In the genomic region with DNA sequence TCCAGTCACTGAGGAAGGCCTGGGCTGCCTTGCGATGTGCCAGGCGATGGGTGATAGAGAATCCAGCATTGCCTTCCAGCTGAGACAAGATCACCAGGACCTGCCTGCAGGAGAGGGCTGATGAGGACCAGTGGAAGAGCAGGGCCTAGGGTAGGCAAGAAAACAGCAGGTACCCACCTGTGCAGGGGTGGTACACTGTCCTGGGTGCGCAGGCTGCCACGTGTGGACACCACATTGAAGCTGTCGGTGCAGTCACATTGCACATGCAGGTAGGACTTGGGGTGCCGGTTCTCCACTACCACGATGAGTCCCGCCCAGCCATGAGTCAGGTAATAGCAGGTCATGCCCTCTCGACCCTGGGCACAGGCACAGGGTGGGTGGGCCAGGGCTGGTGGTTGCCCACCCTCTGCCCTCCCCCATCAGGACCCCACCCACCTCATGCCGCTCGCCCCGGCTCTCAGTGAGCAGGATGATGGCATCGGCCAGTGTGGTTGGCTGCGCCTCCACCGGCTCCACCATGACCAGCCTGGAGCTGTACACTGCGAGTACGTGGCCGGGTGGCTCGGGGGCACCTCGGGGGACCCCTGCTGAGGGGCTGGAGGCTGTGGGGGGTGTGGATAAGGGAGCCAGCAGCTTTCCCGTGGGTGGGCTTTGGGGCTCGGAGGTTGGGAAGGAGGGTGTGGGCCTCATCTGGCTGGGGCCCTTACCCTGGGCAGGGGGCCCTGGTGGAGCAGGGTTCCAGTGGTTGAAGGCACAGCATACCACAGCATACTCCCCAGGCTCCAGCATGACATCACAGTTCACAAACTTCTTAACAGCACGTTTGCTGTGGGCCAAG, we compare ENCODE assay signal across 34 mouse cellular contexts. TPM values are rescaled to one million over a fixed set of nuclear protein-coding genes. Genes with fewer than 3 reads are reported as not detected.
A peak's percentile ranks its signal among the peaks of the same experiment; 100 is the strongest.
DNase-seq lines count a peak whose midpoint lies in the region; ATAC-seq lines count a peak whose summit lies in the region.
"Had no signal": no experiment of that assay in that cellular context is flagged by ENCODE, and none has a peak within 500 bp of the region (broad histone marks: within the 10 kb centered on the region; RNA-seq: fewer than 3 reads in every experiment).

No protein-coding gene starts in this region.

- H3K27ac ChIP-seq in heart, embryonic 14.5 days (replicated peaks in 1 of 2; ENCODE audit: control insufficient read depth in 1 of 2, insufficient read depth in 1 of 2, low read depth in 2 of 2, low read length in 2 of 2): no peak overlapping the region
- no peak overlapping the region for H3K27ac ChIP-seq in midbrain, embryonic 11.5 days (ENCODE audit: low read depth, low read length)
- H3K27ac ChIP-seq in midbrain, embryonic 15.5 days: no peak overlapping the region
- H3K27ac ChIP-seq: embryonic facial prominence, embryonic 10.5 days; embryonic facial prominence, embryonic 15.5 days; forebrain, embryonic 13.5 days; heart, embryonic 13.5 days; hindbrain, embryonic 13.5 days; limb, embryonic 10.5 days; limb, embryonic 15.5 days; lung, embryonic 15.5 days; neural tube, embryonic 15.5 days had no signal

- no peaks in the 10 kb centered on the region for H3K9me3 ChIP-seq in heart, embryonic 14.5 days (ENCODE audit: control insufficient read depth, low read length)
- no peaks in the 10 kb centered on the region for H3K9me3 ChIP-seq in midbrain, embryonic 11.5 days (ENCODE audit: control insufficient read depth, low read length)
- H3K9me3 ChIP-seq in midbrain, embryonic 15.5 days: no peaks in the 10 kb centered on the region
- H3K9me3 ChIP-seq: embryonic facial prominence, embryonic 10.5 days; embryonic facial prominence, embryonic 15.5 days; forebrain, embryonic 13.5 days; heart, embryonic 13.5 days; hindbrain, embryonic 13.5 days; limb, embryonic 10.5 days; limb, embryonic 15.5 days; lung, embryonic 15.5 days; neural tube, embryonic 15.5 days had no signal

- H3K4me1 ChIP-seq in heart, embryonic 14.5 days (ENCODE audit: control insufficient read depth in 2 of 2, insufficient read depth in 2 of 2, low read length in 2 of 2): no peaks in the 10 kb centered on the region
- H3K4me1 ChIP-seq in midbrain, embryonic 11.5 days (ENCODE audit: control insufficient read depth, insufficient read depth, low read length): no peaks in the 10 kb centered on the region
- H3K4me1 ChIP-seq in midbrain, embryonic 15.5 days: no peaks in the 10 kb centered on the region
- H3K4me1 ChIP-seq: embryonic facial prominence, embryonic 15.5 days; forebrain, embryonic 13.5 days; heart, embryonic 13.5 days; lung, embryonic 15.5 days; neural tube, embryonic 15.5 days had no signal

- H3K4me2 ChIP-seq in heart, embryonic 14.5 days (ENCODE audit: low read length): no peak overlapping the region
- H3K4me2 ChIP-seq in midbrain, embryonic 11.5 days: no peak overlapping the region
- no peak overlapping the region for H3K4me2 ChIP-seq in midbrain, embryonic 15.5 days
- H3K4me2 ChIP-seq: embryonic facial prominence, embryonic 15.5 days; forebrain, embryonic 13.5 days; heart, embryonic 13.5 days; hindbrain, embryonic 13.5 days; limb, embryonic 15.5 days; lung, embryonic 15.5 days; neural tube, embryonic 15.5 days had no signal

- H3K36me3 ChIP-seq in heart, embryonic 14.5 days (ENCODE audit: control insufficient read depth, insufficient read depth, low read length): peaks cover 67% of the 10 kb centered on the region
- H3K36me3 ChIP-seq in midbrain, embryonic 11.5 days (ENCODE audit: control insufficient read depth, insufficient read depth, low read length): no peaks in the 10 kb centered on the region; the same call in 1 of the 2 replicates
- peaks cover 11% of the 10 kb centered on the region; the same call in 1 of the 2 replicates for H3K36me3 ChIP-seq in midbrain, embryonic 15.5 days (replicated peaks)

- 91% methylated on average over 23 of the region's 23 CpGs for WGBS in heart, embryonic 14.5 days
- WGBS in midbrain, embryonic 11.5 days: 91% methylated on average over 23 of the region's 23 CpGs
- WGBS in midbrain, embryonic 15.5 days: 93% methylated on average over 23 of the region's 23 CpGs

- H3K9ac ChIP-seq in heart, embryonic 14.5 days (ENCODE audit: low read length): no peak overlapping the region
- no peak overlapping the region for H3K9ac ChIP-seq in midbrain, embryonic 11.5 days (ENCODE audit: low read length)
- no peak overlapping the region for H3K9ac ChIP-seq in midbrain, embryonic 15.5 days
- H3K9ac ChIP-seq: embryonic facial prominence, embryonic 15.5 days; forebrain, embryonic 13.5 days; heart, embryonic 13.5 days; limb, embryonic 15.5 days; lung, embryonic 15.5 days; neural tube, embryonic 15.5 days had no signal

- intact Hi-C loops in heart, postnatal 10 days (cut with DNase I): no loop called here

- no peak overlapping the region for H3K4me3 ChIP-seq in heart, embryonic 14.5 days (ENCODE audit: control insufficient read depth in 1 of 2, insufficient read depth in 1 of 2, low read depth in 1 of 2, low read length in 2 of 2)
- H3K4me3 ChIP-seq in midbrain, embryonic 11.5 days (ENCODE audit: low read depth, low read length): no peak overlapping the region
- H3K4me3 ChIP-seq in midbrain, embryonic 15.5 days: no peak overlapping the region
- H3K4me3 ChIP-seq: embryonic facial prominence, embryonic 10.5 days; embryonic facial prominence, embryonic 15.5 days; forebrain, embryonic 13.5 days; heart, embryonic 13.5 days; hindbrain, embryonic 13.5 days; limb, embryonic 10.5 days; limb, embryonic 15.5 days; lung, embryonic 15.5 days; neural tube, embryonic 15.5 days had no signal

- peak; percentile 8; the same call in 1 of the 2 replicates for ATAC-seq in heart, embryonic 14.5 days (ENCODE audit: insufficient number of reproducible peaks, insufficient read depth, low FRiP score, low read depth)
- ATAC-seq in midbrain, embryonic 11.5 days (ENCODE audit: low FRiP score): no peak
- no peak for ATAC-seq in midbrain, embryonic 15.5 days (replicated peaks)
- ATAC-seq in erythroblast, adult 5-6 weeks (replicated peaks; ENCODE audit: low FRiP score, poor library complexity, severe bottlenecking): no peak
- ATAC-seq: forebrain, embryonic 13.5 days; intestine, embryonic 16.5 days; Patski had no signal

- DNase-seq in cerebellum, adult 11-12 months: peak; percentile 71
- no peak for DNase-seq in cerebellum, adult 8-10 months
- no peak for DNase-seq in heart, postnatal 10 days
- peak; percentile 47 for DNase-seq in midbrain, embryonic 11.5 days (ENCODE audit: low spot score, missing footprints)
- peak; percentile 45 for DNase-seq in testis, postnatal 10 days (ENCODE audit: low spot score)
- DNase-seq: adrenal gland, postnatal 10 days; cerebellum, adult 11 months; gastrocnemius, postnatal 10 days; heart, postnatal 36 days; kidney, adult 8-10 months; kidney, postnatal 14 days; layer of hippocampus, adult 9-11 months; midbrain, embryonic 14.5 days; spleen, adult 18-20 months; thymus, postnatal 4 days had no signal

- H3K27me3 ChIP-seq in heart, embryonic 14.5 days (ENCODE audit: control insufficient read depth, insufficient read depth, low read length): no peaks in the 10 kb centered on the region
- H3K27me3 ChIP-seq in midbrain, embryonic 11.5 days (ENCODE audit: control insufficient read depth, insufficient read depth, low read length): no peaks in the 10 kb centered on the region
- no peaks in the 10 kb centered on the region for H3K27me3 ChIP-seq in midbrain, embryonic 15.5 days (replicated peaks)
- H3K27me3 ChIP-seq: CH12.LX; embryonic facial prominence, embryonic 15.5 days; forebrain, embryonic 13.5 days; heart, embryonic 13.5 days; limb, embryonic 15.5 days; lung, embryonic 15.5 days; neural tube, embryonic 15.5 days; Patski had no signal

RNA-seq across cellular contexts. Expression of gene A930017K11Rik, which starts 7.5 kb away (rescaled TPM):
- polyA plus RNA-seq in heart, embryonic 14.5 days (2014; fragmentation: Nextera tagmentation; extraction: Ambion mirVana): 0.09 TPM in 1 of 2 replicates, not detected in the other
- not detected for total RNA-seq in heart, postnatal 10 days (2021)
- not detected in 2 replicates for polyA plus RNA-seq in midbrain, embryonic 11.5 days (2014; fragmentation: Nextera tagmentation; extraction: Ambion mirVana)
- 3.1 and 6.1 TPM in 2 replicates for polyA plus RNA-seq in midbrain, embryonic 15.5 days (2015; fragmentation: Nextera tagmentation; extraction: Ambion mirVana)
- not detected in 2 replicates for total RNA-seq in erythroblast, adult 5-6 weeks (2015; ENCODE audit: low replicate concordance)
- total RNA-seq in erythroblast, adult 5-6 weeks (2017; ENCODE audit: low replicate concordance): not detected in 2 replicates
- total RNA-seq: adrenal gland, postnatal 10 days; CH12.LX; ES-E14; gastrocnemius, postnatal 10 days; left cerebral cortex, postnatal 10 days had no signal
- polyA plus RNA-seq: forebrain, embryonic 13.5 days; thymus, postnatal 0 days had no signal

RNA-seq across cellular contexts. Expression of gene Nhlrc4, which starts 15.1 kb away (rescaled TPM):
- polyA plus RNA-seq in heart, embryonic 14.5 days (2014; fragmentation: Nextera tagmentation; extraction: Ambion mirVana): 0.09 TPM in 1 of 2 replicates, not detected in the other
- total RNA-seq in heart, postnatal 10 days (2021): not detected
- 0.37 TPM in 1 of 2 replicates, not detected in the other for polyA plus RNA-seq in midbrain, embryonic 11.5 days (2014; fragmentation: Nextera tagmentation; extraction: Ambion mirVana)
- 0.73 and 0.80 TPM in 2 replicates for polyA plus RNA-seq in midbrain, embryonic 15.5 days (2015; fragmentation: Nextera tagmentation; extraction: Ambion mirVana)
- 49.2 and 66.7 TPM in 2 replicates for total RNA-seq in erythroblast, adult 5-6 weeks (2015; ENCODE audit: low replicate concordance)
- 40.7 and 62.0 TPM in 2 replicates for total RNA-seq in erythroblast, adult 5-6 weeks (2017; ENCODE audit: low replicate concordance)
- total RNA-seq: CH12.LX; gastrocnemius, postnatal 10 days; left cerebral cortex, postnatal 10 days; megakaryocyte-erythroid progenitor cell, adult 5-6 weeks had no signal
- polyA plus RNA-seq: forebrain, embryonic 13.5 days; heart, embryonic 13.5 days; hindbrain, embryonic 13.5 days; neural tube, embryonic 15.5 days had no signal

RNA-seq across cellular contexts. Expression of gene Pigq, which starts 15.1 kb away (rescaled TPM):
- polyA plus RNA-seq in heart, embryonic 14.5 days (2014; fragmentation: Nextera tagmentation; extraction: Ambion mirVana): 61.8 and 62.7 TPM in 2 replicates
- total RNA-seq in heart, postnatal 10 days (2021): 10 to 100 TPM; 76.6 to 78.5 TPM
- polyA plus RNA-seq in midbrain, embryonic 11.5 days (2014; fragmentation: Nextera tagmentation; extraction: Ambion mirVana): 47.2 and 50.9 TPM in 2 replicates
- 71.9 and 75.8 TPM in 2 replicates for polyA plus RNA-seq in midbrain, embryonic 15.5 days (2015; fragmentation: Nextera tagmentation; extraction: Ambion mirVana)
- 1,336 and 1,664 TPM in 2 replicates for total RNA-seq in erythroblast, adult 5-6 weeks (2015; ENCODE audit: low replicate concordance)
- 1,480 and 1,728 TPM in 2 replicates for total RNA-seq in erythroblast, adult 5-6 weeks (2017; ENCODE audit: low replicate concordance)

RNA-seq across cellular contexts. Expression of gene Capn15, which starts 25.7 kb away (rescaled TPM):
- 11.2 and 11.3 TPM in 2 replicates for polyA plus RNA-seq in heart, embryonic 14.5 days (2014; fragmentation: Nextera tagmentation; extraction: Ambion mirVana)
- 10 to 100 TPM; 12.6 to 13.5 TPM for total RNA-seq in heart, postnatal 10 days (2021)
- 19.0 and 21.5 TPM in 2 replicates for polyA plus RNA-seq in midbrain, embryonic 11.5 days (2014; fragmentation: Nextera tagmentation; extraction: Ambion mirVana)
- polyA plus RNA-seq in midbrain, embryonic 15.5 days (2015; fragmentation: Nextera tagmentation; extraction: Ambion mirVana): 22.2 and 23.8 TPM in 2 replicates
- total RNA-seq in erythroblast, adult 5-6 weeks (2015; ENCODE audit: low replicate concordance): 1.2 and 1.5 TPM in 2 replicates
- 1.4 and 2.4 TPM in 2 replicates for total RNA-seq in erythroblast, adult 5-6 weeks (2017; ENCODE audit: low replicate concordance)

RNA-seq across cellular contexts. Expression of gene Rab40c, which starts 40.3 kb away (rescaled TPM):
- polyA plus RNA-seq in heart, embryonic 14.5 days (2014; fragmentation: Nextera tagmentation; extraction: Ambion mirVana): 7.5 and 8.8 TPM in 2 replicates
- 10 to 100 TPM; 13.4 to 18.8 TPM for total RNA-seq in heart, postnatal 10 days (2021)
- polyA plus RNA-seq in midbrain, embryonic 11.5 days (2014; fragmentation: Nextera tagmentation; extraction: Ambion mirVana): 15.0 and 15.9 TPM in 2 replicates
- 56.7 and 57.5 TPM in 2 replicates for polyA plus RNA-seq in midbrain, embryonic 15.5 days (2015; fragmentation: Nextera tagmentation; extraction: Ambion mirVana)
- total RNA-seq in erythroblast, adult 5-6 weeks (2015; ENCODE audit: low replicate concordance): 2.3 and 6.7 TPM in 2 replicates
- 1.2 and 1.5 TPM in 2 replicates for total RNA-seq in erythroblast, adult 5-6 weeks (2017; ENCODE audit: low replicate concordance)

Comparison
In these comparisons a context has a peak if more than half of its experiments do, and no peak if none do; other contexts are left out.
1. DNase-seq: peak in cerebellum, adult 11-12 months (single experiment), midbrain, embryonic 11.5 days (single experiment) and testis, postnatal 10 days (single experiment); none in cerebellum, adult 8-10 months (single experiment) and heart, postnatal 10 days (0 of 2).